Mouse (Mus musculus) lung, postnatal 0 days (tissue): ENCODE measurements at regions not wholly inside any gene's neighbourhood (a gene's known extent, or its start where the extent isn't known, plus 50 kb on each side); places are given as distances from the start of the nearest gene placed in this dataset.

ENCODE experiments used
- ATAC-seq: fragments of 200-750 bp; cut with Nextera tagmentation; 2 replicates; pipeline ENCODE4 v1.8.0; 2017; ENCODE audit warnings: moderate library complexity
- DNase-seq: peaks from one replicate; pipeline ENCODE4 v3.0.0-alpha.2; 2016; ENCODE audit warnings: low spot score
- H3K27ac ChIP-seq: fragments of 300-500 bp; sonication (generic); 2 replicates; pipeline ENCODE4 v1.5.1; 2014; ENCODE audit warnings: antibody characterized with exemption, mild to moderate bottlenecking, low read length, mixed read lengths
- H3K27me3 ChIP-seq: fragments of 300-500 bp; sonication (generic); replicated peaks from 2 replicates; pipeline ENCODE4 v1.6.1; 2014; ENCODE audit warnings: low read length, mixed read lengths; ENCODE audit not compliant: insufficient read depth
- H3K36me3 ChIP-seq: fragments of 300-500 bp; sonication (generic); 2 replicates; pipeline ENCODE4 v1.6.1; 2014; ENCODE audit warnings: low read length, mixed read lengths; ENCODE audit not compliant: insufficient read depth
- H3K4me1 ChIP-seq: fragments of 300-500 bp; sonication (generic); 2 replicates; pipeline ENCODE4 v1.6.1; 2014; ENCODE audit warnings: antibody characterized with exemption, low read depth, low read length, mixed read lengths; ENCODE audit not compliant: insufficient read depth
- H3K4me2 ChIP-seq: fragments of 300-500 bp; sonication (generic); replicated peaks from 2 replicates; pipeline ENCODE4 v1.6.1; 2014; ENCODE audit warnings: low read depth, mild to moderate bottlenecking, low read length, moderate library complexity, mixed read lengths
- H3K4me3 ChIP-seq: fragments of 300-500 bp; sonication (generic); 2 replicates; pipeline ENCODE4 v1.5.1; 2014; ENCODE audit warnings: low read depth, low read length
- H3K9ac ChIP-seq: fragments of 300-500 bp; sonication (generic); replicated peaks from 2 replicates; pipeline ENCODE4 v1.6.1; 2014; ENCODE audit warnings: low read depth, mild to moderate bottlenecking
- H3K9me3 ChIP-seq: fragments of 300-500 bp; sonication (generic); 2 replicates; pipeline ENCODE4 v1.6.1; 2016; ENCODE audit warnings: low read length, mixed read lengths
- CTCF ChIP-seq: IDR thresholded peaks from 2 replicates; pipeline ENCODE4 v1.5.1; 2016; ENCODE audit warnings: antibody characterized with exemption, mild to moderate bottlenecking
- EP300 ChIP-seq: IDR thresholded peaks from 2 replicates; pipeline ENCODE4 v1.6.1; 2016; ENCODE audit warnings: antibody characterized with exemption, mild to moderate bottlenecking, control low read depth
- WGBS: fragments of 180-500 bp; shearing (Covaris S2); extraction: QIAGEN DNeasy Blood & Tissue Kit; methylation state at CpG from one replicate; pipeline ENCODE4 v1.1.7; 2014; 5-methylcytosine and 5-hydroxymethylcytosine counted together

DNA sequence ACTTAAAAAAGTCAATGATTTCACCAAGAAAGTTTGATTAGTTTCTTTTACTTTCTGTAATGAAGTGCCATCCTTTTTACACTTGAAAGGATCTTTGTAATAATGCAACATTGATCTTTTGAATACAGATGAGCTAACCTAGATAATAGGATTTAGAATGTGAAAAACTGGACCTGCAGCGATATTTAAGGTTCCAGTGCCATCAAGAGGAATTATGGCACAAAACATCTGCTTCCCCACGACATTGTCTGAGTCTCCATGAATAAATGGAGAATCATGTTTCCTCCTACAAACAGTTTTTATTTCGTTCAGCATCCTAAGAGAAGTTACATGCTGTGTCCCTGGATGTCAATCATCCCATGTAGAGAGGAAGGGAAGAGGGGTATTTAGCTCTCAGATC lies 98.7 kb downstream of the Mat2b start:
- no peak for DNase-seq
- Histone ChIP-seq H3K27ac (no peak overlapping the region), H3K36me3 (no peaks in the 10 kb centered on the region), H3K27me3 (no peaks in the 10 kb centered on the region), H3K4me1 (no peaks in the 10 kb centered on the region), H3K9ac (no peak overlapping the region), H3K4me3 (no peak overlapping the region), H3K9me3 (no peaks in the 10 kb centered on the region), H3K4me2 (no peak overlapping the region)
- TF ChIP-seq EP300: no peak
- TF ChIP-seq CTCF: no peak
- 44% methylated on average over 3 of the region's 3 CpGs for WGBS
- ATAC-seq: no peak

- no peak overlapping the region for H3K9ac ChIP-seq
- H3K27me3 ChIP-seq: no peaks in the 10 kb centered on the region
- no peaks in the 10 kb centered on the region for H3K9me3 ChIP-seq
- H3K4me3 ChIP-seq: no peak overlapping the region
- DNase-seq (no peak), ATAC-seq (no peak)
- no peak overlapping the region for H3K27ac ChIP-seq
- 53% methylated on average over 4 of the region's 4 CpGs for WGBS
- no peaks in the 10 kb centered on the region for H3K4me1 ChIP-seq
- no peaks in the 10 kb centered on the region for H3K36me3 ChIP-seq
- no peak overlapping the region for H3K4me2 ChIP-seq
- TF ChIP-seq EP300: no peak
- no peak for TF ChIP-seq CTCF
Observed at GRCm38 (mm10) chr11:40592056-40592455, 102.9 kb downstream of the Mat2b start.

DNA sequence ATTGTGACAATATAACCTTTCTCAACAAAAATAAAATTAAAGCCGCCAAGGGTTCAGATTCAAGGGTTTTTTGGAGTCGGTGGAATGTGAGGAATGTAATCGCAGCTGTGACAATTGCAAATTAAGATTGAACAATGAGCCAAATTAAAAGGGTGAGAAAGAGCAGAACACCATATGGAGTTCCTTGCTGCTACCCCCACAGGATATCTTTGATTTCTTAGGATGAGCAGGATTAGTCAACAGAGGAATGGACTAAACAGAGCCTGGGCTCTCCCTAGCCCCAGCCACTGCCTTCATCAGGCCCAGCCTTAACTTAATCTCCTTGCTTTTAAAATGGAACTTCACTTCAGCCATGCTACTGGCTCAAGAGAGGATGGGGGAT lies 121.3 kb downstream of the Mat2b start:
- TF ChIP-seq CTCF: no peak
- no peak for TF ChIP-seq EP300
- no peak overlapping the region for H3K9ac ChIP-seq
- H3K4me3 ChIP-seq: no peak overlapping the region
- H3K9me3 ChIP-seq: no peaks in the 10 kb centered on the region
- no peak for ATAC-seq
- no peak overlapping the region for H3K27ac ChIP-seq
- no peak overlapping the region for H3K4me2 ChIP-seq
- DNase-seq: no peak
- no peaks in the 10 kb centered on the region for H3K4me1 ChIP-seq
- H3K27me3 ChIP-seq: no peaks in the 10 kb centered on the region
- H3K36me3 ChIP-seq: no peaks in the 10 kb centered on the region
- 12% methylated on average over 3 of the region's 3 CpGs for WGBS

DNA sequence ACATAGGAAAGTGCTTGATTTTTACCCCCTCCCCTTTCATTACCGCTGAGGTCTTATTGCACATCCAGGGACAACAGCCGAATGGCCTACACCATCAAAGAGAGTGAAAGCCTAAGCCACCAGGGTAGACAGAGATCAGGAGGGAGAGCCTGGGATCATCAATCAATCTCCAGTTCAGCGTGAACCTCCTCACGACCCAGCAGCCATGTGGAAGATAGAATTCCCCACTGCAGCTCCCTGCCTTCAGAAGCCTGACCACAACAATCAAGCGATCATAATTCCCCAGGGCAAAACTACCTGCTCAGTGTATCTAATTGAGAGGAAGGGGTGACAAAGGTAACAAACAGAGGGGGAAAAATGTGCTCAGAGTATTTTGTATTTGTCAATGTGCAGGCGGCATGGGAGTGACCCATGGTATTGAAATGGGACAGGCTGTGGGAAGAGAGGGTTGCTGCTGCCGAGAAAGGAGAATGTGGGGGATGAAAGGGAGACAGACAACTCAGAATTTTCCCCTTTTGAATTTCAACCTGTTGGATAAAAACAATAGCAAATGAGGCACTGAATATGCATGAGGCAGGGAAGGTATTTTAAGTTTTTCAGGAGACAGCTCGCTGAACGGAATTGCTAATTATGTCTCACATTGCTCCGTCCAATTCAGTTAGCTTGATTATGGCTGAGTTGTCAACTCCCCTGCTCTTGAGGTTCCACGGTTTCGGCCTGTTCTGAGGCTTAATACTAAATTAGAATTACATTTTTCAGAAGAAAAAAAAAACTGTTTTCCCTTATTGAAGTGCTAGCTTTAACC lies 121.8 kb downstream of the Mat2b start:
- Histone ChIP-seq H3K27ac (no peak overlapping the region), H3K27me3 (no peaks in the 10 kb centered on the region), H3K4me3 (no peak overlapping the region), H3K9me3 (no peaks in the 10 kb centered on the region), H3K4me1 (no peaks in the 10 kb centered on the region), H3K9ac (no peak overlapping the region), H3K4me2 (no peak overlapping the region), H3K36me3 (no peaks in the 10 kb centered on the region)
- DNase-seq (no peak), ATAC-seq (no peak)
- no peak for TF ChIP-seq CTCF
- WGBS: 26% methylated on average over 12 of the region's 12 CpGs

GRCm38 (mm10) chr11:40562866-40563265 lies 132.1 kb downstream of the Mat2b start:
- Histone ChIP-seq H3K9ac (no peak overlapping the region), H3K27ac (no peak overlapping the region), H3K36me3 (no peaks in the 10 kb centered on the region), H3K27me3 (no peaks in the 10 kb centered on the region), H3K4me1 (no peaks in the 10 kb centered on the region), H3K4me3 (no peak overlapping the region), H3K9me3 (no peaks in the 10 kb centered on the region), H3K4me2 (no peak overlapping the region)
- DNase-seq (no peak), ATAC-seq (no peak)
- TF ChIP-seq CTCF (no peak), EP300 (no peak)
- WGBS: 77% methylated on average over 6 of the region's 6 CpGs

DNA sequence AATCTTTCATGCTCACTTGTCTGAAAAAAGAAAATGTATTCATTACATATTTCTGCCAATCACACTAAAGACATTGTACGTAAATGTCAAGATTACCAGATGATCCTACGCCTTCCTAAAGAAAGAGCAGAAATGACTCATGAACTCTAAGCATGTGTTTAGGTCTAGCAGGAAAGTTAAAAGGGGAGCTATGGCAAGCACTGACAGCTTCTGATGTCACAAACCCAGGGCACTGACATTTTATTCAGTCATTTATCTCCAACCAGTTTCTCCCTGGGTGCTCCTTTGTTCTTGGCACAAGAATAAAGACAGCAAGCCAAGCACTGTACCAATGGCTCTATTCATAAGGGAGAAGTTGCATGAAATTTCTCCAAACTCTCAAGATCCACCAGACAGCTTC lies 133.0 kb downstream of the Mat2b start:
- no peak for DNase-seq
- H3K9ac ChIP-seq: no peak overlapping the region

DNA sequence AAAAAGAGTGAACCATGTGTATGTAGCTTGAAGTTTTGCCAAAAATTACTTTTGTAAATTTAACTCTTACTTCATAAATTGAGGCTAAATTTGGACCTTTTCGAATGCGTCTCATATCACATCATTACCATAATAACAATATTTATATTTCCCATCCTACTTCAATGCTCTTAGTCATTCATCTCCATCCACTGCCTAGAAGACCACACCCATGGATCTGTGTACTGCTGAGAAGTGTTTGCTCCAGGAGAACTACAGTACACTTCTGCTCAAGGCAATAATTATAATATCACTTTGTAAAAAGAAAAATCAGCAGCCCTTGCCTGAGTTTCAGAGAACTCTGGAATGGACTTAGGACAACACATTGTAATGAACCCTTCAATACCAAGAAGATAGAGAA lies 133.6 kb downstream of the Mat2b start:
- H3K4me3 ChIP-seq: no peak overlapping the region
- H3K27ac ChIP-seq: no peak overlapping the region
- no peak overlapping the region for H3K4me2 ChIP-seq
- H3K36me3 ChIP-seq: no peaks in the 10 kb centered on the region
- H3K4me1 ChIP-seq: no peaks in the 10 kb centered on the region
- DNase-seq (no peak), ATAC-seq (no peak)
- TF ChIP-seq EP300 (no peak), CTCF (no peak)
- H3K9ac ChIP-seq: no peak overlapping the region
- no peaks in the 10 kb centered on the region for H3K9me3 ChIP-seq
- H3K27me3 ChIP-seq: no peaks in the 10 kb centered on the region
- 57% methylated on average over 2 of the region's 2 CpGs for WGBS

More for the DNA sequence above, 133.0 kb downstream of the Mat2b start:
- H3K4me2 ChIP-seq: no peak overlapping the region
- H3K4me3 ChIP-seq: no peak overlapping the region
- no peaks in the 10 kb centered on the region for H3K4me1 ChIP-seq
- WGBS: 75% methylated on average over 2 of the region's 2 CpGs
- H3K27ac ChIP-seq: no peak overlapping the region
- no peaks in the 10 kb centered on the region for H3K36me3 ChIP-seq
- H3K27me3 ChIP-seq: no peaks in the 10 kb centered on the region
- ATAC-seq: no peak
- no peak for TF ChIP-seq CTCF
- no peak for TF ChIP-seq EP300
- H3K9me3 ChIP-seq: no peaks in the 10 kb centered on the region
